Comparison of ENCODE assay signal across 23 mouse cellular contexts in the genomic region with DNA sequence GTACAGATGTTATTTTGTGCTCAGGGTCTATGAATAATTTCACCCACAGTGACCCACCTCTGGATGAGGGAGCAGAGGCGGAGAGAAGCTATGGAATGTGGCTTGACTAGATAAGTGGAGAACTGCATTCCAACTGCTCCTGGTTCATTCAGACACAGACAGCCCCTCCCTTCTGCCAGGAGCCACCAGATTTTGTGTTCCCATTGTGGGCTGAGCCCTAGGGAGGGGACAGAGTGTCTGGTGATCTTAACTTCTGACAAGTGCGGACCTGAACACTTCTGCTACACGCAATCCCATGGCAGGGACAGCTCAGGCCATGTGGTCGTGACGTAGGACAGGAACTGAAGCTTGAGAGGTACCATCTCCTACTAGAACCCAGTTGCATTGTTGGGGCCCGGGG. TPM values are rescaled to one million over a fixed set of nuclear protein-coding genes. Genes with fewer than 3 reads are reported as not detected.
A peak's percentile ranks its signal among the peaks of the same experiment; 100 is the strongest.
DNase-seq lines count a peak whose midpoint lies in the region; ATAC-seq and TF ChIP-seq lines count a peak whose summit lies in the region.
"Had no signal": no experiment of that assay in that cellular context is flagged by ENCODE, and none has a peak within 500 bp of the region (broad histone marks: within the 10 kb centered on the region; RNA-seq: fewer than 3 reads in every experiment).

No protein-coding gene starts in this region.

- intact Hi-C loops in left cerebral cortex, postnatal 36 days (cut with DNase I), result no loop called here

- H3K4me2 ChIP-seq in embryonic facial prominence, embryonic 11.5 days (ENCODE audit: low read depth, low read length), result no peak overlapping the region
- H3K4me2 ChIP-seq in heart, postnatal 0 days (ENCODE audit: low read depth, low read length), result no peak overlapping the region
- H3K4me2 ChIP-seq in kidney, embryonic 16.5 days (replicated peaks; ENCODE audit: low read depth, low read length), result no peak overlapping the region
- H3K4me2 ChIP-seq: embryonic facial prominence, embryonic 12.5 days; liver, embryonic 11.5 days; midbrain, embryonic 11.5 days; neural tube, embryonic 12.5 days had no signal

- no peak overlapping the region for H3K9ac ChIP-seq in embryonic facial prominence, embryonic 11.5 days (replicated peaks; ENCODE audit: low read length)
- H3K9ac ChIP-seq in heart, postnatal 0 days (replicated peaks; ENCODE audit: low read depth, low read length), result no peak overlapping the region
- H3K9ac ChIP-seq in kidney, embryonic 16.5 days (replicated peaks; ENCODE audit: low read length), result no peak overlapping the region
- H3K9ac ChIP-seq: embryonic facial prominence, embryonic 12.5 days; neural tube, embryonic 12.5 days had no signal

- peak; percentile 13 for DNase-seq in embryonic facial prominence, embryonic 11.5 days (ENCODE audit: low spot score)
- no peak for DNase-seq in embryonic facial prominence, embryonic 10.5 days (ENCODE audit: low spot score)
- DNase-seq in 3T3-L1 (ENCODE audit: low read depth, low spot score) (peak; percentile 1), adipocyte (ENCODE audit: low spot score) (peak; percentile 1)
- peak; percentile 26 for DNase-seq in heart, postnatal 0 days (ENCODE audit: low spot score)
- DNase-seq in retina, embryonic 14.5 days (ENCODE audit: low spot score), result no peak
- no peak for DNase-seq in left cerebral cortex, postnatal 36 days (ENCODE audit: low spot score in 2 of 2)
- DNase-seq: cerebellum, postnatal 25 days; gastrocnemius, postnatal 14 days; kidney, adult 8-10 months; kidney, postnatal 4 days; lung, adult 2 months; thymus, postnatal 14 days had no signal

- TF ChIP-seq CTCF in heart, postnatal 0 days (IDR thresholded peaks at IDR 0.05; ENCODE audit: low read depth), result no peak

- H3K9me3 ChIP-seq in embryonic facial prominence, embryonic 11.5 days (replicated peaks; ENCODE audit: control insufficient read depth, low read length), result no peaks in the 10 kb centered on the region
- H3K9me3 ChIP-seq in embryonic facial prominence, embryonic 10.5 days, result no peaks in the 10 kb centered on the region
- H3K9me3 ChIP-seq in heart, postnatal 0 days (replicated peaks; ENCODE audit: control insufficient read depth, low read length), result no peaks in the 10 kb centered on the region
- no peaks in the 10 kb centered on the region for H3K9me3 ChIP-seq in kidney, embryonic 16.5 days (ENCODE audit: low read length)
- H3K9me3 ChIP-seq: embryonic facial prominence, embryonic 12.5 days; forebrain, embryonic 10.5 days; hindbrain, embryonic 10.5 days; neural tube, embryonic 12.5 days had no signal

- WGBS in embryonic facial prominence, embryonic 11.5 days, result 81% methylated on average over 6 of the region's 6 CpGs
- WGBS in embryonic facial prominence, embryonic 10.5 days, result 84% methylated on average over 6 of the region's 6 CpGs
- 47% methylated on average over 6 of the region's 6 CpGs for WGBS in heart, postnatal 0 days
- WGBS in kidney, embryonic 16.5 days, result 91% methylated on average over 6 of the region's 6 CpGs

- no peak for ATAC-seq in embryonic facial prominence, embryonic 11.5 days (replicated peaks; ENCODE audit: insufficient number of reproducible peaks, low FRiP score, low TSS enrichment, low read depth)
- ATAC-seq in heart, postnatal 0 days (ENCODE audit: insufficient read depth, low read depth), result peak; percentile 59
- no peak for ATAC-seq in kidney, embryonic 16.5 days (ENCODE audit: low FRiP score, low TSS enrichment)

- H3K4me1 ChIP-seq in embryonic facial prominence, embryonic 11.5 days (ENCODE audit: control insufficient read depth, insufficient read depth, low read length), result no peaks in the 10 kb centered on the region
- H3K4me1 ChIP-seq in embryonic facial prominence, embryonic 10.5 days, result peaks cover 12% of the 10 kb centered on the region
- H3K4me1 ChIP-seq in heart, postnatal 0 days (ENCODE audit: control insufficient read depth, insufficient read depth), result peaks cover 21% of the 10 kb centered on the region
- peaks cover 8% of the 10 kb centered on the region; the same call in 1 of the 2 replicates for H3K4me1 ChIP-seq in kidney, embryonic 16.5 days (ENCODE audit: insufficient read depth, low read length)

- H3K27ac ChIP-seq in embryonic facial prominence, embryonic 11.5 days (replicated peaks; ENCODE audit: low read depth, low read length), result no peak overlapping the region
- no peak overlapping the region for H3K27ac ChIP-seq in embryonic facial prominence, embryonic 10.5 days (replicated peaks)
- H3K27ac ChIP-seq in heart, postnatal 0 days (ENCODE audit: low read depth), result peak overlapping the region; percentile 4; the same call in 1 of the 2 replicates
- no peak overlapping the region for H3K27ac ChIP-seq in kidney, embryonic 16.5 days (ENCODE audit: low read length)
- H3K27ac ChIP-seq: embryonic facial prominence, embryonic 12.5 days; forebrain, embryonic 10.5 days; hindbrain, embryonic 10.5 days; macrophage; neural tube, embryonic 12.5 days had no signal

- no peak overlapping the region for H3K4me3 ChIP-seq in embryonic facial prominence, embryonic 11.5 days (ENCODE audit: low read depth, low read length)
- H3K4me3 ChIP-seq in embryonic facial prominence, embryonic 10.5 days, result no peak overlapping the region
- H3K4me3 ChIP-seq in heart, postnatal 0 days (ENCODE audit: low read depth, low read length), result no peak overlapping the region
- H3K4me3 ChIP-seq in kidney, embryonic 16.5 days (ENCODE audit: low read length), result no peak overlapping the region
- H3K4me3 ChIP-seq: embryonic facial prominence, embryonic 12.5 days; forebrain, embryonic 10.5 days; hindbrain, embryonic 10.5 days; neural tube, embryonic 12.5 days had no signal

- no peak for TF ChIP-seq EP300 in heart, postnatal 0 days (IDR thresholded peaks at IDR 0.05; ENCODE audit: low read depth)

- H3K36me3 ChIP-seq in embryonic facial prominence, embryonic 11.5 days (replicated peaks; ENCODE audit: control insufficient read depth, insufficient read depth, low read depth, low read length), result no peaks in the 10 kb centered on the region
- H3K36me3 ChIP-seq in embryonic facial prominence, embryonic 10.5 days (replicated peaks), result peaks cover 53% of the 10 kb centered on the region
- H3K36me3 ChIP-seq in heart, postnatal 0 days (replicated peaks; ENCODE audit: control insufficient read depth, insufficient read depth, low read length), result peaks cover 20% of the 10 kb centered on the region
- H3K36me3 ChIP-seq in kidney, embryonic 16.5 days (ENCODE audit: insufficient read depth, low read length), result 0 out of 2 replicates have a peak, but pooled peaks cover 2% of the 10 kb centered on the region

- H3K27me3 ChIP-seq in embryonic facial prominence, embryonic 11.5 days (ENCODE audit: control insufficient read depth, insufficient read depth, low read length), result no peaks in the 10 kb centered on the region
- H3K27me3 ChIP-seq in embryonic facial prominence, embryonic 10.5 days (replicated peaks; ENCODE audit: low read depth, poor library complexity, severe bottlenecking), result no peaks in the 10 kb centered on the region
- no peaks in the 10 kb centered on the region for H3K27me3 ChIP-seq in heart, postnatal 0 days (ENCODE audit: control insufficient read depth, insufficient read depth, low read length)
- no peaks in the 10 kb centered on the region for H3K27me3 ChIP-seq in kidney, embryonic 16.5 days (ENCODE audit: insufficient read depth, low read length)
- H3K27me3 ChIP-seq: embryonic facial prominence, embryonic 12.5 days; neural tube, embryonic 12.5 days had no signal

RNA-seq across cellular contexts. Expression of gene Def8, which starts 23.5 kb away (rescaled TPM):
- 38.8 and 39.6 TPM in 2 replicates for polyA plus RNA-seq in embryonic facial prominence, embryonic 11.5 days (2014; fragmentation: Nextera tagmentation; extraction: Ambion mirVana)
- 43.5 and 44.5 TPM in 2 replicates for polyA plus RNA-seq in embryonic facial prominence, embryonic 10.5 days (2016; fragmentation: Nextera tagmentation; extraction: Ambion mirVana)
- 35.6 and 91.5 TPM in 2 replicates for total RNA-seq in heart, postnatal 0 days (2014; rRNA removed; ENCODE audit: low replicate concordance)
- polyA plus RNA-seq in heart, postnatal 0 days (2015; fragmentation: Nextera tagmentation; extraction: Ambion mirVana), result 28.3 and 30.9 TPM in 2 replicates
- polyA plus RNA-seq in kidney, embryonic 16.5 days (2015; fragmentation: Nextera tagmentation; extraction: Ambion mirVana), result 43.7 and 44.4 TPM in 2 replicates
- 10 to 100 TPM; 62.0 to 64.3 TPM for total RNA-seq in left cerebral cortex, postnatal 36 days (2021)

RNA-seq across cellular contexts. Expression of gene Afg3l1, which starts 30.9 kb away (rescaled TPM):
- 32.2 and 33.2 TPM in 2 replicates for polyA plus RNA-seq in embryonic facial prominence, embryonic 11.5 days (2014; fragmentation: Nextera tagmentation; extraction: Ambion mirVana)
- 68.1 and 69.2 TPM in 2 replicates for polyA plus RNA-seq in embryonic facial prominence, embryonic 10.5 days (2016; fragmentation: Nextera tagmentation; extraction: Ambion mirVana)
- total RNA-seq in heart, postnatal 0 days (2014; rRNA removed; ENCODE audit: low replicate concordance), result 16.7 and 31.6 TPM in 2 replicates
- polyA plus RNA-seq in heart, postnatal 0 days (2015; fragmentation: Nextera tagmentation; extraction: Ambion mirVana), result 39.9 and 41.2 TPM in 2 replicates
- 59.4 and 65.9 TPM in 2 replicates for polyA plus RNA-seq in kidney, embryonic 16.5 days (2015; fragmentation: Nextera tagmentation; extraction: Ambion mirVana)
- 10 to 100 TPM; 29.5 to 40.5 TPM for total RNA-seq in left cerebral cortex, postnatal 36 days (2021)

RNA-seq across cellular contexts. Expression of gene Tubb3, which starts 35.6 kb away (rescaled TPM):
- 199 and 248 TPM in 2 replicates for polyA plus RNA-seq in embryonic facial prominence, embryonic 11.5 days (2014; fragmentation: Nextera tagmentation; extraction: Ambion mirVana)
- polyA plus RNA-seq in embryonic facial prominence, embryonic 10.5 days (2016; fragmentation: Nextera tagmentation; extraction: Ambion mirVana), result 223 and 230 TPM in 2 replicates
- 1.8 and 6.1 TPM in 2 replicates for total RNA-seq in heart, postnatal 0 days (2014; rRNA removed; ENCODE audit: low replicate concordance)
- polyA plus RNA-seq in heart, postnatal 0 days (2015; fragmentation: Nextera tagmentation; extraction: Ambion mirVana), result 0.40 and 1.3 TPM in 2 replicates
- polyA plus RNA-seq in kidney, embryonic 16.5 days (2015; fragmentation: Nextera tagmentation; extraction: Ambion mirVana), result 4.8 and 11.2 TPM in 2 replicates
- total RNA-seq in left cerebral cortex, postnatal 36 days (2021), result 100 to 1,000 TPM; 399 to 458 TPM
- polyA plus RNA-seq: macrophage had no signal

RNA-seq across cellular contexts. Expression of gene Mc1r, which starts 39.9 kb away (rescaled TPM):
- not detected in 2 replicates for polyA plus RNA-seq in embryonic facial prominence, embryonic 11.5 days (2014; fragmentation: Nextera tagmentation; extraction: Ambion mirVana)
- not detected in 2 replicates for polyA plus RNA-seq in embryonic facial prominence, embryonic 10.5 days (2016; fragmentation: Nextera tagmentation; extraction: Ambion mirVana)
- not detected in 2 replicates for total RNA-seq in heart, postnatal 0 days (2014; rRNA removed; ENCODE audit: low replicate concordance)
- polyA plus RNA-seq in heart, postnatal 0 days (2015; fragmentation: Nextera tagmentation; extraction: Ambion mirVana), result not detected in 2 replicates
- not detected in 2 replicates for polyA plus RNA-seq in kidney, embryonic 16.5 days (2015; fragmentation: Nextera tagmentation; extraction: Ambion mirVana)
- under 1 TPM in 1 of 2 experiments, not detected in 1; 0.14 TPM for total RNA-seq in left cerebral cortex, postnatal 36 days (2021)
- total RNA-seq: adrenal gland, adult 18-20 months; gastrocnemius, postnatal 14 days; monocyte, adult 5-6 weeks had no signal
- polyA plus RNA-seq: lung, adult 2 months; macrophage had no signal

Comparison
In these comparisons a context has a peak if more than half of its experiments do, and no peak if none do; other contexts are left out.
1. DNase-seq: peak in embryonic facial prominence, embryonic 11.5 days (single experiment), 3T3-L1 (single experiment), adipocyte (single experiment) and heart, postnatal 0 days (single experiment); none in embryonic facial prominence, embryonic 10.5 days (single experiment), retina, embryonic 14.5 days (single experiment) and left cerebral cortex, postnatal 36 days (0 of 2).
2. RNA of gene Tubb3, which starts 35.6 kb away (polyA plus RNA-seq): 223 to 230 TPM in embryonic facial prominence, embryonic 10.5 days and 199 to 248 TPM in embryonic facial prominence, embryonic 11.5 days; 4.8 to 11.2 TPM in kidney, embryonic 16.5 days and 0.40 to 1.3 TPM in heart, postnatal 0 days; every median in the first group is over 10 times any median in the second.